Mouse (Mus musculus) stomach, postnatal 0 days (tissue): ENCODE measurements around the gene Kif22.

Source experiments
- CTCF ChIP-seq: IDR thresholded peaks from 2 replicates; pipeline ENCODE4 v1.5.1; 2016; ENCODE audit warnings: antibody characterized with exemption, low read depth, mild to moderate bottlenecking, moderate library complexity
- EP300 ChIP-seq: optimal IDR thresholded peaks from 2 replicates; pipeline ENCODE3; 2016; ENCODE audit warnings: antibody characterized with exemption

- no peak for TF ChIP-seq CTCF
- no peak for TF ChIP-seq EP300
These were observed 14.4 kb downstream of the Kif22 start for GRCm38 (mm10) chr7:127027885-127028284.
